In genomic region chr15:88999124-88999523, GRCm38 (mm10) we compare ENCODE assay signal across 10 mouse cellular contexts. TPM values are rescaled to one million over a fixed set of nuclear protein-coding genes. Genes with fewer than 3 reads are reported as not detected.
DNase-seq lines count a peak whose midpoint lies in the region; ATAC-seq lines count a peak whose summit lies in the region.
"Had no signal": no experiment of that assay in that cellular context is flagged by ENCODE, and none has a peak within 500 bp of the region (broad histone marks: within the 10 kb centered on the region; RNA-seq: fewer than 3 reads in every experiment).

No protein-coding gene starts in this region.

- no peak overlapping the region for H3K9ac ChIP-seq in heart, embryonic 16.5 days (ENCODE audit: low read length)
- H3K9ac ChIP-seq: limb, embryonic 15.5 days had no signal

- ATAC-seq in heart, embryonic 16.5 days (replicated peaks; ENCODE audit: extremely low read depth, insufficient read depth, low FRiP score) = 0 out of 2 replicates have a peak, but pooled peaks have one; percentile 52

- DNase-seq in heart, embryonic 10.5 days (ENCODE audit: low spot score) = no peak
- peak; percentile 35 for DNase-seq in left cerebral cortex, postnatal 4 days
- no peak for DNase-seq in left cerebral cortex, adult 18-20 months (ENCODE audit: low spot score in 2 of 2)
- peak; percentile 63 for DNase-seq in adipocyte (ENCODE audit: low spot score)
- peak; percentile 44 for DNase-seq in lung, postnatal 10 days
- DNase-seq in layer of hippocampus, adult 11-12 months (ENCODE audit: low spot score) = no peak
- DNase-seq: thymus, postnatal 14 days had no signal

- WGBS in heart, embryonic 16.5 days = 61% methylated on average over 2 of the region's 2 CpGs
- 77% methylated on average over 2 of the region's 2 CpGs for WGBS in heart, embryonic 10.5 days

- intact Hi-C loops in left cerebral cortex, postnatal 4 days (cut with DNase I) = no loop called here

- H3K9me3 ChIP-seq in heart, embryonic 16.5 days (replicated peaks; ENCODE audit: control insufficient read depth, low read length) = no peaks in the 10 kb centered on the region
- H3K9me3 ChIP-seq in heart, embryonic 10.5 days = no peaks in the 10 kb centered on the region
- H3K9me3 ChIP-seq: limb, embryonic 15.5 days had no signal

- H3K27me3 ChIP-seq in heart, embryonic 16.5 days (ENCODE audit: control insufficient read depth, insufficient read depth, low read length) = no peaks in the 10 kb centered on the region
- no peaks in the 10 kb centered on the region for H3K27me3 ChIP-seq in heart, embryonic 10.5 days (ENCODE audit: insufficient read depth, poor library complexity, severe bottlenecking)
- H3K27me3 ChIP-seq: limb, embryonic 15.5 days had no signal

- no peaks in the 10 kb centered on the region for H3K4me1 ChIP-seq in heart, embryonic 16.5 days (ENCODE audit: control insufficient read depth, insufficient read depth, low read length)
- peaks cover 3% of the 10 kb centered on the region; the same call in 1 of the 2 replicates for H3K4me1 ChIP-seq in heart, embryonic 10.5 days
- H3K4me1 ChIP-seq: limb, embryonic 15.5 days had no signal

- no peak overlapping the region for H3K27ac ChIP-seq in heart, embryonic 16.5 days (ENCODE audit: low read length)
- H3K27ac ChIP-seq in heart, embryonic 10.5 days = no peak overlapping the region
- H3K27ac ChIP-seq: limb, embryonic 15.5 days had no signal

- H3K36me3 ChIP-seq in heart, embryonic 16.5 days (ENCODE audit: control insufficient read depth, insufficient read depth) = no peaks in the 10 kb centered on the region
- no peaks in the 10 kb centered on the region for H3K36me3 ChIP-seq in heart, embryonic 10.5 days
- H3K36me3 ChIP-seq: limb, embryonic 15.5 days had no signal

- no peak overlapping the region for H3K4me2 ChIP-seq in heart, embryonic 16.5 days (ENCODE audit: low read depth, low read length)
- H3K4me2 ChIP-seq: limb, embryonic 15.5 days had no signal

- H3K4me3 ChIP-seq in heart, embryonic 16.5 days (ENCODE audit: low read length) = no peak overlapping the region
- H3K4me3 ChIP-seq in heart, embryonic 10.5 days = no peak overlapping the region
- H3K4me3 ChIP-seq: limb, embryonic 15.5 days had no signal

RNA-seq across cellular contexts. Expression of gene Mov10l1, which starts 16.4 kb away (rescaled TPM):
- polyA plus RNA-seq in heart, embryonic 16.5 days (2015; fragmentation: Nextera tagmentation; extraction: Ambion mirVana) = 77.6 and 85.3 TPM in 2 replicates
- 45.0 and 85.0 TPM in 2 replicates for polyA plus RNA-seq in heart, embryonic 10.5 days (2016; fragmentation: Nextera tagmentation; extraction: Ambion mirVana)
- total RNA-seq in left cerebral cortex, postnatal 4 days (2021) = under 1 TPM; 0.12 to 0.30 TPM
- not detected for total RNA-seq in left cerebral cortex, adult 18-20 months (2021)
- total RNA-seq: gastrocnemius, adult 8-10 months had no signal

RNA-seq across cellular contexts. Expression of gene Mlc1, which starts 20.3 kb away (rescaled TPM):
- 0.05 and 0.24 TPM in 2 replicates for polyA plus RNA-seq in heart, embryonic 16.5 days (2015; fragmentation: Nextera tagmentation; extraction: Ambion mirVana)
- not detected in 2 replicates for polyA plus RNA-seq in heart, embryonic 10.5 days (2016; fragmentation: Nextera tagmentation; extraction: Ambion mirVana)
- 10 to 100 TPM; 51.6 to 56.9 TPM for total RNA-seq in left cerebral cortex, postnatal 4 days (2021)
- 100 to 1,000 TPM; 101 to 104 TPM for total RNA-seq in left cerebral cortex, adult 18-20 months (2021)

RNA-seq across cellular contexts. Expression of gene Ttll8, which starts 44.9 kb away (rescaled TPM):
- polyA plus RNA-seq in heart, embryonic 16.5 days (2015; fragmentation: Nextera tagmentation; extraction: Ambion mirVana) = not detected in 2 replicates
- polyA plus RNA-seq in heart, embryonic 10.5 days (2016; fragmentation: Nextera tagmentation; extraction: Ambion mirVana) = not detected in 2 replicates
- 1 to 10 TPM; 1.3 to 1.7 TPM for total RNA-seq in left cerebral cortex, postnatal 4 days (2021)
- 1 to 10 TPM in 1 of 2 experiments, under 1 TPM in 1; 0.87 to 2.2 TPM for total RNA-seq in left cerebral cortex, adult 18-20 months (2021)
- total RNA-seq: gastrocnemius, adult 8-10 months had no signal
- polyA plus RNA-seq: limb, embryonic 15.5 days had no signal

Comparison
In these comparisons a context has a peak if more than half of its experiments do, and no peak if none do; other contexts are left out.
1. DNase-seq: peak in left cerebral cortex, postnatal 4 days (single experiment), adipocyte (single experiment) and lung, postnatal 10 days (single experiment); none in heart, embryonic 10.5 days (single experiment), left cerebral cortex, adult 18-20 months (0 of 2) and layer of hippocampus, adult 11-12 months (single experiment).